Mouse (Mus musculus) adrenal gland, adult 2 months (tissue): ENCODE measurements at regions not wholly inside any gene's neighbourhood (a gene's known extent, or its start where the extent isn't known, plus 50 kb on each side); places are given as distances from the start of the nearest gene placed in this dataset.

Experiments used
- DNase-seq: peaks from one replicate; pipeline ENCODE4 v3.0.0; 2021

DNA sequence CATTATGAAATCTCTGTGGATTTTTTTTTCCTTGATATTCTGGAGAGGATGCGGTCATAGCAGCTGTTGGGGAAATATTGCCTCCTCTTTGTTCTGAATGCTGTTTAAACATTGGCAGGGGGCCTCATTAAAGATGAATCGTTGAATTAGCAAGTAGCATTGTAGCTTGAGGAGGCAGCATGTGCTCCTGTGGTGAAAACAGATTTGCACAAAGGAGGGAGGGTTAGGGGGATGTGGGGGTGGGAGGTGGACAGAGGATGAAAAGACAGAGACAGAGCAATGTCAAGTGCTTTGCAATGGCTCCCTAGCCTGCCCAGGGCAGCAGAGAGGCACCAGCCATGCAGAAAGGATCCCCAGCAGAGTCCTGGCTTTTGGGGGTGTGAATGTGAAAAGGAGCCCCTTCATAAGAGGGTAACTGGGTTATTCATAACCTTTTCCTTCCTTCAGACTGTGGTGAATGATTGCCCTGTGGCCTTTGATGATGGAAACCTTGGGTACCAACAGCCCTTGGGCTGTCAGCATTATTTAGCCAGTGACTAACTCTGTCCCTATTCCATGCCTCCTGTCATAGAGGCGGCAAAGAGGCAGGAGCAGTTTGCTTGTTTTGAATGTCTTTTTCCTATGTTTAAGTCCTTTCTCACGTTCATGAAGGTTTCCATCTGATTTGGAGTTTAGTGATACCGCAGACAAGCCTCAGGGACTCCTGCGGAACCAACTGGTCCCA, 1541.6 kb upstream of the Gulo start:
- DNase-seq, result peak; percentile 58

DNA sequence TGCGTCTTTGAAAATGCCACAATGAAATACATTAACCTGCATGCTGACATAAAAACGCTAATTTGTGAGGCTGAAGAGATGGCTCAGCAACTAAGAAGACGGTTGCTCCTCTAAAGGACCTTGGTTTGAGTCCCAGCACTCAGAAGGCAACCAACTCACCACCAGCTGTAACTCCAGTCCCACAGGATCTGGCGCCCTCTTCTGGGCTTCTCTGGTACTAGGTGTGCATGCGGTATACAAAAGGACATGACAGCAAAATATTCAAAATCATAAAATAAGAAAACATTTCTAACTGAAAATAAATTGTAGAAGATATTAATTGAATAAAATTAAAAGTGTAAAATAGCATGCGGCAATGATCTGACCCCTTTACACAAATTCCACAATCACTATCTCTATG, 1539.7 kb upstream of the Gulo start:
- no peak for DNase-seq

DNA sequence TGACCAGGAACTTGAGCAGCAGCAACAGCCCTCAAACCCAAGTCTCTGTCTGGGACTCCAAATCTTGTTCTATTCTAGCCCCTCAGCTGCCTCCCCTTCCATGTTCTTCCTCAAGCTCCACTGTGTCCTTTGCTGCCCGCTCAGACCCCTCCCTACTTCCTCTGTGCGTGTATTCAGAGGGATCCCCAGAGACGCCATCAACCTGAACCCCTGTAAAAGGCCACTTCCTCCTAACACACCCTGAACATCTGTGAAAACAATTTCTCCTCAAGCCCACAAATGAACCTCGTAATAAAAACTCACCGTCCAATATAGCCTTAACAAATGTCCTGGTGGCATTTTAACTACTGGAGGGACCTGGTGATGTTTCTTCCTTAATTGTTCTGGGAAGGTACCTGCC, 1536.0 kb upstream of the Gulo start:
- no peak for DNase-seq

DNA sequence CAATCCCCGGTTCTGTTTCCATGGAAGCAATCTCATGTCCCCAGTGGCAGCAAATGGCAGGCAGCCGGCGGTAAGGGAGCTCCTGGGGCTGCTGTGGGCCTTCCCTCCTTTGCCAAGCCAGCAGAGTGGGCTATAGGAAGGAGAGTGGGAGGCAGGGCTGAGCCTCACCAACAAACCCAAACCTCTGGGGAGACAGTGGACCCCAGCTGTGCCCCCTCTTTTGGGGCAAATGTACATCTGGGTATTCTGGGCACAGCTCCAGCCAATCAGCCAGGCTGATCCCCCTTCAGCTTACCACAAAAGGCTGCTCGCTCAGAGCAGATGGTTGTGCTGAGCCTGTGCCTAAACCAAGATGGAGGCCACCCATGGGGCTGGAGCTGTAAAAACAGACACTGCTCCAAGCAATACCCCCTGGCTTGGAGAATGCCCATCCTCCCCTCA, 1532.3 kb upstream of the Gulo start:
- DNase-seq, result peak; percentile 18

DNA sequence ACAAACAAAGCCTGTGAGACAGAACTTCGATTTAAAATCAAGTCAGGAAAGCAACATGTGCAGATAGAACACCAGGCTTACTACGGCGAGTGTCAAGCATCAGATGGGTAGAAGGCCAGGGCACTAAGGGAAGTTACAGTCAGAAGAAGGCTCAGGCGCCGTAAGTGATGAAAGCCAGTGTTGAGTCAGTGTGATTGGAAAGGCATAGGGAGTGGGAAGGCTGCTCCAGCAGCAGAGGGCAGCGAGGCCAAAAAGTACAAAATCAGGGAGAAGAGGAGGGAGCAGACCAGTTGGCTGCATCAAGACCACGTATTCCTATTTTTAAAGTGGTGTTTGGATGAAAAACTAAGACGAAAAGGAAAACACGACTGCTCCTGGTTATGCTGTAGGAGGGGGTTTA, 1529.7 kb upstream of the Gulo start:
- DNase-seq, result no peak

DNA sequence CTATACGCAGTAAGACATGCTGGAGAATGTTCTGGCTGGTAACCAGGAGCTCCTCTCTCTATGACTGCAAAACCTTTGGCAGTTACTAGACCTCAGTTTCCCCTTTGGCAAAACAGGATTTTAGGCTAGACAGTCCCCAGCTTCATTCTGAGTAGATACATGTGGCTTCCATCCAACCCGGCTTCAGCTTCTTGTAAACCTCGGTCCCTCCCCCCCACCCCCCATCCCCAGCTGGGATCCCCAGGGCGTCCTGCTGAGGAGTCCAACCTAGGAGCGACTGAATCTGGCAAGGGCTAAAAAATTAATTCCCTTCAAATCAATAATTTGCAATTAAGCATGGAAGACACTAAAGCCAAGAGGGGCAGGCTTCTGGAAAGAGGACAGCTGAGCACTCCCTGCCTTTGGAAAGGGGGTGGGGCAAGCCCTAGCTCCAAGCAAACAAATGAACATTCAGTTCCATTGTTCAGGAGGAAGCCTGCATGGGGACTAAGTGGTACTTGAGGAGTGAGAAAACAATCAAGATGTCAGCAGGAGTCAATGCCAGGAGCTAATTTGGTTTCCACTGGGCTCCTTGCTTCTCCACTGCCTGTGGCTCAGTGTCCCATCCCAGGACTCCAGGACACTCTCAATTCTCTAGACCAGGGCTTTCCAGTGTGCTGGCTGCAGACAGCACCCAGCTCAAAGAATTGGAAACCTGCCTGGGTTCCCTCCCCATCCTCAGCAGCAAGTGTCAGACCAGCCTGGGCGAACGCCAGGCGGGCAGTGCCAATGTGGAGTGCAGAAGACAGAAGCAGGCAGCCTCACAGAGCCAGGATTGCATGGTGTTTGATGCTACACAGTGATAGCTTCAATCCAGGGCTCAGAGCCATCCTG, 1528.0 kb upstream of the Gulo start:
- DNase-seq, result peak; percentile 11

DNA sequence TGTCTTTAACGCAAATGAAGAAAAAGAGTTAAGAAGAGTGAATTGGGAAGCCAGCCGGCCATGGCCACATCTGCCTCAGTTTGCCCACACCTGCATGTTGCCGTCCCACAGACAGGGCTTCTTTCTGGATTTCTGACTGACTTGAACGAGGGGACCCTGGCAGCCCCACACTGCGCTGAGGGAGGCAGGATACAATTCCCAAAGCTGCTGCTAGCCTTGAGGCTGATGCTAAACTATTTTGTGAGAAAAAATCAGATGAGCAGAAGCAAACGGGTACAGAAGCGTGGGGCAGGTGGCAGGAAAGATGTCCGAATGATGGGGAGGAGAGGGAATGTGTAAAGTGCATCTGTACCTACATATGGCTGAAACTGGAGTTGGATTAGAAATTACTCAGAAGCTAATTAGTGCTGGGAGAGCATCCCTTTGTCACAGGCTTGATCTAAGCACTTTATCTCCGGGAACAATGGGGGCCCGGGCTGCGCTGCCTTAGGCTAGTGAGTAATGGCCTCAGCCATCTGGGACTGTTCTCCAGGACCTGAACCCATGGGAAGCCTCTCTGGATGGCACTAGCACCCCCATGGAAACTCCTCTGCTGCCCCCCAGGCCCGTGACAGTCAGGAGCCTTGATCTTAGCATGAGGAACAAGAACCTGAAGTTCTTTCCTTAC, 1497.9 kb upstream of the Gulo start:
- DNase-seq, result no peak

DNA sequence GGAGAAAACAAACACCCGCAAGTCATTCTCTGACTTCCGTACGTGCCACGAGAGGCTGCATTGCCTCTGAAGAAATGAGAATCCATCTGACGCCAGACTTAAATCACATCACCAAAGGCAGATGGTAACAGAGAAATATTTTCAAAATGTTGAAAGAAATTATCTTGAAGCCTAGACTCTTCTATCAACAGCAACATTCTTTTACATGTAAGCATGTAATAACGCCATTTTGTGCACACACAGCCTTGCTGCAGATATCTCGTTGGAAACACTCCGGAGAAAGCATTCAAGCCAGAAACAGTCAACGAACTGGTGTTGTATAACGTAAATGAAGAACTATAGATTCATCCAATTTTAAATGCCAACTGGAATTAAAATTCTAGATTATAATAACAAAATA, 1483.1 kb upstream of the Gulo start:
- no peak for DNase-seq

DNA sequence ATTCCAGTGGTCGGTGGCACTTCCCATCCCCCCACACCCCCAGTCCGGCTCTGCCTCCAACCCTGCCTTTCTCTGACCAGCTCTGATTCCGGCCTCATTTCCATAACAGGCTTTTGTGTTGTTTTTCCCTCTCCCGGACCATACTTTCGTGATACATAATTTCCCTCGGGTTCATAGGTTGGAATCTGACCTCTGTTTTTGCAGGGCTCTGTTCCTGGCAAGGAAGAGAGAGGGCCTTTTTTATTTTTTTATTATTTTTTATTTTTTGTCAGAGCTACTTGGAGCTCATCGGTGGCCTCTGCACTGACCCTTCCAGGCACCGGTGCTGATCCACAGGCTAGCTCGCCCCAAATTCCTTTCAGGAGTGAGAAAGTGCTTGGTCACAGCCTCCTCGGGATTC, 1477.7 kb upstream of the Gulo start:
- no peak for DNase-seq

DNA sequence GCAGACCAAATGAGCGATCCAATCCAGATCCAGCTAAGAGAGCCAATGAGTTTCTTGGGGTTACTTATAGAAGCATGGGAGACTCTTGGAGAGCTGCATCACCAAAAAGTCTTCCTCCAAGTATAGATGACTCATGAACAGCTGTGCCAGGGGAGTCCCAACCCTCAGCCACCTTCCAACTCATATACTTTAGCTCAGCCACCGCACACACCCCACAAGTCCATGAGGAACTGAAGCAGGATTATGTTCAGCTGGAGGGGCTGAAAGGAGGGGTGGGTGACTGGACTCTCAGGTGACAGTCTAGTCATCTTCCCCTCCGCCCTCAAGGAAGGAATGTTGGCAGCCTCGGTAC, 1476.4 kb upstream of the Gulo start:
- no peak for DNase-seq

DNA sequence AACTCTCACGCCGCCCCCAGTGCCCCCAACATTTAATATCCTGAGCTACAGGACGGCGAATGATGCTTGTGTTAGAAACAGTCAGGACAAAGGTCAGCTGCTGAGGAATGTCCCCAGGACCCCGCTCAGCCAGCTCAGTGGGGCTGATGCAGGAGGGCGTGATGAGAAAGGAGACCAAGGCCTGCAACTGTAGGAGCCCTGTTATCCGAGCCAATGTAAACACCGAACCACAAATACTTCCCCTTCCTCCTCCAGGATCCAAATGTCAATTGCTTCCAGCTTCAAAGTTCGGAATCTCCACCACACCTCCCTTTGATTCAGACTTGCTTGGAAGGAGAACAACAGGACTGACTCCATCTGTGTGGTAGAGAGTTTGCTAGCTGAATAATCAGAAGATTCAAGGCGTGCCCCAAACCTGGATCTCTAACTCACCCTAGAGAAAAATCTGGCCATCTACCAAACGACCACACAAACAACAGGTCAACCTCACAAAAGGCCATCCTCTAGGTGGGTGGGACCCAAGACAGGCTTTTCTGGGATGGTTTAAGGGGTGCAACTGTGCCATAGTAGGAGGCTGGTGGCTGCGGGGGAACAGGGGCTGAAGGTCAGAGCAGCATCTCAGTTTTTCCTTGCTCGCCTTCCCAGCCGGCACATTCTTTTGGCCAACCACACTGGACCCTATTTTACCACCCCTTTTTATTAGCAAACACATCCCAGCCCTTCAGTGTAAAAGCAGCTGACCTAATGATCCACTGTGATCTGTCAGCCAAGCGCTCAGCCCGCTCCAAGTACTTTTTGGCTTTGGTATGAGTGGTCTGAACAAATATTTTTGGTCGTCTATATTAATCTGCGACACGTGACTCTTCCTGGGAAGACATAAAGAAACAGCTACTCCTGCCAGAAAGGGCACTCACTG, 1475.8 kb upstream of the Gulo start:
- peak; percentile 7 for DNase-seq
